Mouse (Mus musculus): ENCODE data around the gene Tgfb3. TPM values are rescaled to one million over a fixed set of nuclear protein-coding genes. Genes with fewer than 3 reads are reported as not detected.

The Tgfb3 gene
- polyA plus RNA-seq, 1 experiment from 2014 or later, result 5.1 TPM

- no peak overlapping the region for H3K4me3 ChIP-seq
- ATAC-seq (ENCODE audit: low FRiP score, low read depth), result no peak
- no peak overlapping the region for H3K9ac ChIP-seq
- no peak overlapping the region for H3K4me2 ChIP-seq
- no peaks in the 10 kb centered on the region for H3K27me3 ChIP-seq
- H3K27ac ChIP-seq (replicated peaks), result no peak overlapping the region
- H3K9me3 ChIP-seq, result no peaks in the 10 kb centered on the region
- peaks cover 6% of the 10 kb centered on the region; the same call in 1 of the 2 replicates for H3K4me1 ChIP-seq (replicated peaks)
- WGBS, result 62% methylated on average over 4 of the region's 4 CpGs
- H3K36me3 ChIP-seq, result no peaks in the 10 kb centered on the region
These were observed 54.4 kb downstream of the Tgfb3 start for GRCm38 (mm10) chr12:86024426-86024825.

GRCm38 (mm10) chr12:86023081-86023871 is 55.6 kb downstream of the Tgfb3 start:
- peaks cover 6% of the 10 kb centered on the region; the same call in 1 of the 2 replicates for H3K4me1 ChIP-seq (replicated peaks)
- no peaks in the 10 kb centered on the region for H3K36me3 ChIP-seq
- H3K9ac ChIP-seq, result no peak overlapping the region
- no peaks in the 10 kb centered on the region for H3K27me3 ChIP-seq
- no peaks in the 10 kb centered on the region for H3K9me3 ChIP-seq
- H3K4me3 ChIP-seq, result no peak overlapping the region
- 84% methylated on average over 4 of the region's 4 CpGs for WGBS
- H3K4me2 ChIP-seq, result no peak overlapping the region
- no peak for ATAC-seq (ENCODE audit: low FRiP score, low read depth)
- H3K27ac ChIP-seq (replicated peaks), result no peak overlapping the region

GRCm38 (mm10) chr12:86022282-86022984 is 56.4 kb downstream of the Tgfb3 start:
- Histone ChIP-seq H3K4me3 (no peak overlapping the region), H3K27me3 (no peaks in the 10 kb centered on the region), H3K9me3 (no peaks in the 10 kb centered on the region), H3K36me3 (no peaks in the 10 kb centered on the region), H3K27ac (replicated peaks) (no peak overlapping the region), H3K4me2 (no peak overlapping the region), H3K9ac (no peak overlapping the region), H3K4me1 (replicated peaks) (peaks cover 6% of the 10 kb centered on the region; the same call in 1 of the 2 replicates)
- WGBS, result 84% methylated on average over 9 of the region's 9 CpGs
- ATAC-seq (ENCODE audit: low FRiP score, low read depth), result no peak

- H3K36me3 ChIP-seq, result no peaks in the 10 kb centered on the region
- H3K4me2 ChIP-seq, result no peak overlapping the region
- H3K27me3 ChIP-seq, result no peaks in the 10 kb centered on the region
- H3K4me1 ChIP-seq (replicated peaks), result peaks cover 6% of the 10 kb centered on the region; the same call in 1 of the 2 replicates
- WGBS, result 74% methylated on average over 6 of the region's 6 CpGs
- H3K9ac ChIP-seq, result no peak overlapping the region
- ATAC-seq (ENCODE audit: low FRiP score, low read depth), result no peak
- H3K27ac ChIP-seq (replicated peaks), result no peak overlapping the region
- H3K4me3 ChIP-seq, result no peak overlapping the region
- no peaks in the 10 kb centered on the region for H3K9me3 ChIP-seq
These were observed 57.3 kb downstream of the Tgfb3 start for GRCm38 (mm10) chr12:86021583-86021982.

- Histone ChIP-seq H3K27ac (replicated peaks) (no peak overlapping the region), H3K4me1 (replicated peaks) (no peaks in the 10 kb centered on the region), H3K4me3 (no peak overlapping the region), H3K9ac (no peak overlapping the region), H3K9me3 (no peaks in the 10 kb centered on the region), H3K27me3 (no peaks in the 10 kb centered on the region), H3K4me2 (no peak overlapping the region), H3K36me3 (no peaks in the 10 kb centered on the region)
- no peak for ATAC-seq (ENCODE audit: low FRiP score, low read depth)
- WGBS, result 81% methylated on average over 5 of the region's 5 CpGs
These were observed 61.5 kb downstream of the Tgfb3 start for GRCm38 (mm10) chr12:86017360-86017759.

- Histone ChIP-seq H3K36me3 (no peaks in the 10 kb centered on the region), H3K4me1 (replicated peaks) (no peaks in the 10 kb centered on the region), H3K9ac (no peak overlapping the region), H3K4me3 (no peak overlapping the region), H3K4me2 (no peak overlapping the region), H3K9me3 (no peaks in the 10 kb centered on the region), H3K27ac (replicated peaks) (no peak overlapping the region), H3K27me3 (no peaks in the 10 kb centered on the region)
- WGBS, result 90% methylated on average over 2 of the region's 2 CpGs
- ATAC-seq (ENCODE audit: low FRiP score, low read depth), result no peak
These were observed 63.7 kb downstream of the Tgfb3 start for GRCm38 (mm10) chr12:86015114-86015513.

- Histone ChIP-seq H3K4me2 (no peak overlapping the region), H3K9me3 (no peaks in the 10 kb centered on the region), H3K9ac (no peak overlapping the region), H3K4me3 (no peak overlapping the region), H3K27ac (replicated peaks) (no peak overlapping the region), H3K27me3 (no peaks in the 10 kb centered on the region), H3K4me1 (replicated peaks) (no peaks in the 10 kb centered on the region), H3K36me3 (no peaks in the 10 kb centered on the region)
- WGBS, result 95% methylated on average over 3 of the region's 3 CpGs
- no peak for ATAC-seq (ENCODE audit: low FRiP score, low read depth)
These were observed 64.2 kb downstream of the Tgfb3 start for GRCm38 (mm10) chr12:86014621-86015020.

GRCm38 (mm10) chr12:86014174-86014573 is 64.7 kb downstream of the Tgfb3 start:
- Histone ChIP-seq H3K36me3 (no peaks in the 10 kb centered on the region), H3K9ac (no peak overlapping the region), H3K4me1 (replicated peaks) (no peaks in the 10 kb centered on the region), H3K9me3 (no peaks in the 10 kb centered on the region), H3K27ac (replicated peaks) (no peak overlapping the region), H3K4me3 (no peak overlapping the region), H3K27me3 (no peaks in the 10 kb centered on the region), H3K4me2 (no peak overlapping the region)
- no peak for ATAC-seq (ENCODE audit: low FRiP score, low read depth)
- 91% methylated on average over 2 of the region's 2 CpGs for WGBS

GRCm38 (mm10) chr12:86012195-86012594 is 66.6 kb downstream of the Tgfb3 start:
- no peak overlapping the region for H3K9ac ChIP-seq
- ATAC-seq (ENCODE audit: low FRiP score, low read depth), result no peak
- WGBS, result 77% methylated on average over 2 of the region's 2 CpGs
- no peak overlapping the region for H3K4me3 ChIP-seq
- no peak overlapping the region for H3K4me2 ChIP-seq
- no peaks in the 10 kb centered on the region for H3K27me3 ChIP-seq
- H3K4me1 ChIP-seq (replicated peaks), result 0 out of 2 replicates have a peak, but pooled peaks cover 2% of the 10 kb centered on the region
- H3K27ac ChIP-seq (replicated peaks), result no peak overlapping the region
- no peaks in the 10 kb centered on the region for H3K9me3 ChIP-seq
- no peaks in the 10 kb centered on the region for H3K36me3 ChIP-seq

GRCm38 (mm10) chr12:86010656-86011055 is 68.2 kb downstream of the Tgfb3 start:
- ATAC-seq (ENCODE audit: low FRiP score, low read depth), result no peak
- Histone ChIP-seq H3K4me3 (no peak overlapping the region), H3K27ac (replicated peaks) (no peak overlapping the region), H3K36me3 (no peaks in the 10 kb centered on the region), H3K9me3 (no peaks in the 10 kb centered on the region), H3K9ac (no peak overlapping the region), H3K4me1 (replicated peaks) (0 out of 2 replicates have a peak, but pooled peaks cover 2% of the 10 kb centered on the region), H3K4me2 (no peak overlapping the region), H3K27me3 (no peaks in the 10 kb centered on the region)
- 86% methylated on average over 5 of the region's 5 CpGs for WGBS

- 0 out of 2 replicates have a peak, but pooled peaks cover 2% of the 10 kb centered on the region for H3K4me1 ChIP-seq (replicated peaks)
- ATAC-seq (ENCODE audit: low FRiP score, low read depth), result no peak
- no peak overlapping the region for H3K9ac ChIP-seq
- no peak overlapping the region for H3K4me2 ChIP-seq
- H3K36me3 ChIP-seq, result no peaks in the 10 kb centered on the region
- no peak overlapping the region for H3K27ac ChIP-seq (replicated peaks)
- 77% methylated on average over 3 of the region's 3 CpGs for WGBS
- H3K4me3 ChIP-seq, result no peak overlapping the region
- no peaks in the 10 kb centered on the region for H3K9me3 ChIP-seq
- no peaks in the 10 kb centered on the region for H3K27me3 ChIP-seq
These were observed 71.5 kb downstream of the Tgfb3 start for GRCm38 (mm10) chr12:86007377-86007776.
